Mouse (Mus musculus) ES-E14 (cell line): ENCODE results near the gene Tm7sf3.

Experiments
- MAFK ChIP-seq: IDR thresholded peaks from 2 replicates; pipeline ENCODE4 v1.6.1; 2014; ENCODE audit warnings: mild to moderate bottlenecking, low read depth, low read length, inconsistent platforms; ENCODE audit not compliant: insufficient read depth
- ZC3H11A ChIP-seq: IDR thresholded peaks from 2 replicates; pipeline ENCODE4 v1.6.1; 2012; ENCODE audit warnings: low read depth, mild to moderate bottlenecking, inconsistent platforms, low read length, borderline replicate concordance

DNA sequence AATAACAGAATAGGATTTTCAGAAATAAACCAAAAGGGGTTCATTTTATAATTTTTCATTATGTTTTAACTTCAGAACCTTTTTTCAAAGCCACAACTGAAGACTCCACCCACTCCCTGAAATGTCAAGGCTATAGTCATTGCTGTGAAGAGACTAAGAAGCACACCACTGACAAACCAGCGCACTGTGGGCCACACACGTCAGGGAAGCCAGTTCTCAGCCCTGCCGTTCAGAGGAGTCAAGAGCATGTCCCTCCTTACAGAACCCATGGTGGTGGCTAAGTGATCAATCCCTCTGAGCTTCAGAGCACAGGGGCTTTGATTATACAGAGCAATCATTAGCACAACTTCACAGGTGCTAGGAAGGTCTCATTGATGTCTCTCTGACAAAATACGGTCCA lies 40.0 kb downstream of the Tm7sf3 start:
- TF ChIP-seq MAFK: no peak
- TF ChIP-seq ZC3H11A: no peak
